Mouse (Mus musculus): ENCODE data around the gene Setd1a.

- no peak for TF ChIP-seq POLR2A (IDR thresholded peaks at IDR 0.05; ENCODE audit: low read depth, low read length)
- TF ChIP-seq CTCF (IDR thresholded peaks at IDR 0.05; ENCODE audit: extremely low read depth, insufficient read length, insufficient replicate concordance, low read depth, low read length) = no peak
These were observed 48.6 kb upstream of the Setd1a start for GRCm38 (mm10) chr7:127727898-127728297.

All from small intestine, adult 2 months (tissue).